Mouse (Mus musculus) layer of hippocampus, postnatal 25 days (tissue): ENCODE measurements around the gene Myl12a. TPM values are rescaled to one million over a fixed set of nuclear protein-coding genes. Genes with fewer than 3 reads are reported as not detected.

ENCODE experiments used
- DNase-seq, 2 experiments: peaks; one replicate each; pipeline ENCODE4 v3.0.0; 2022; ENCODE audit warnings: mixed read lengths in 2 of 2, low spot score in 1 of 2; ENCODE audit errors: extremely low spot score in 1 of 2
- total RNA-seq, 2 experiments: library from RNA; stranded (reverse); gene quantifications; 2 replicates each; pipeline ENCODE4 v1.2.3; 2021

Gene Myl12a
- total RNA-seq, 2 experiments from 2014 or later = 36.2 to 42.4 TPM

DNA sequence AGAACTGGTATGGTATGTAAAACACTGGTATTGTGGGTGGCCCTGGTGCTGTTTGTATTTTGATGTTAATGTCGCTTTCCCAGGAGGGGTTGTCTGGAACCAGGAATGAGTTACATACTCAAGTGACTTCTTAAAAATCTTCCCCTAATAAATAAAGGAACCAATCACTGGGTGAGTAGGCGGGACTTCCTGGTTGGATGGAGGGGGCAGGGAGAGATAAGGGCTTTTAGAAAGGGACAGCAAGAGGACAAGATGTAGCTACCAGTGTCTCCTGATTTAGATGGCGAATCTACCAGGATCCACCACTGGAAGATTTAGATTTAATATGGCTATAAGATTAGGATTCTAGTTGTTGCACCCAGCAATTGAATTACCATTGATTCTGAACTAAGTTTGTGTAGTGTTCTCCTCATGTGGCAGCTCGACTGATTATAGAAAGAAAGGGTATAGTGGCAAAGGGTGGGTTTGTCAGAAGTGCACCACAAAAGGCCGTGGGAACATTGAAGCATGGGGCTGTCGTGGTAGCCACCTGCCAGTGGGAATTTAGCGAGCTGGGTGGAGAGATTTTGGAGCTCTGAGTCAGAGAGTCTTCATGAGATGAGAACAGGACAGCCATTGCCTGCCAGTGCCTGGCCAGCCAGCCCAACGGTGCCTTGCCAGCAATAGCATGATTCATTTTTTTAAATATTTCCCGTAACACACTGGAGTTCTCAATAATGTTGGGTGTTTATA lies 9.4 kb upstream of the Myl12a start:
- no peak for DNase-seq

- no peak for DNase-seq
Observed at GRCm38 (mm10) chr17:71010646-71011242, 8.1 kb upstream of the Myl12a start.

- DNase-seq = no peak
Observed at GRCm38 (mm10) chr17:71009751-71010150, 7.1 kb upstream of the Myl12a start.

- no peak for DNase-seq
Observed at GRCm38 (mm10) chr17:71008676-71009075, 6.0 kb upstream of the Myl12a start.

- no peak for DNase-seq
Observed at GRCm38 (mm10) chr17:71006976-71007375, 4.3 kb upstream of the Myl12a start.

- DNase-seq = no peak
Observed at GRCm38 (mm10) chr17:71004186-71004960, 1.7 kb upstream of the Myl12a start.

- no peak for DNase-seq
Observed at GRCm38 (mm10) chr17:71003721-71004120, 1.0 kb upstream of the Myl12a start.

- DNase-seq = no peak
Observed at GRCm38 (mm10) chr17:71003112-71003511, 434 bp upstream of the Myl12a start.

- DNase-seq = peak; percentile 92 to 93
Observed at GRCm38 (mm10) chr17:71002081-71002743, 466 bp downstream of the Myl12a start, which contains the start of gene Myom1. Gene Myom1 (plus strand): TSS chr17:71002633.

GRCm38 (mm10) chr17:71001699-71002080 lies 988 bp downstream of the Myl12a start:
- peak in 1 of 2 experiments; percentile 35 for DNase-seq

DNA sequence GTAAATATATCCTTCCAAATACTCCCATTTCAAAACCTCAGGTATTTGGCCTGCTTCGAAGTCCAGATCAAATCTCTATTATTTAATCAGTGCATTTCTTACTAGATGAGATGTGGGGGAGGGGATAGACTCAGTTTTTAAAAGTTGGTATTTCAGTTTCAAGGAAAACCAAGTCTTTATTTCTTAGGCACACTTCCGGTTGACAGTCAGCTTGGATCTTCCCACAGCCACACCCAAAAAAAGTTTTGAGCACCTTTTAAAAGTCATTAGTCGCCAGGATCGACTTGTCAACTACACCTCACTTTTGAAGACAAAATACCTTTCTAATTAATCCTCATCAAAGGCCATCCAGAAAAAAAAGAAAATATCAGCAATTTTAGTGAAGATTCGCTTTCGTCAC lies 1.6 kb downstream of the Myl12a start:
- no peak for DNase-seq

DNA sequence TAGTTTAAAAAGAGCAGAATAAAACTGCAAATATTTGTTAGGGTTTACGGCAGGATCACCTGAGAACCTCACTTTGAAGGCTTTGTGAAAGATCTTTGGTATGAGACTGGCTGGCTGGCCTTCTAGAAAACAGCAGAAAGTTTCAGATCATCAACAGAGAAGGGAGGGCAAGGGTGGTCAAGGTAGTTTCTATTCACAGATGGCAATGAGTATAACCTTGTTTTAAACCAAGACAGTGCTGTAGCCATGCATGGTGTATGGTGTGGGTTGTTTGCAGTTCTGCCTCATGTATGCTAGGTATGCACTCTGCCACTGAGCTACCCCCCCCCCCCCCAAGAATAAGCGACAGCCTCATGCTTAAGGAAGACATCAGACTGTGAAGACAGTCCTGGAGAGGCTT lies 2.4 kb downstream of the Myl12a start:
- DNase-seq = no peak

- no peak for DNase-seq
Observed at GRCm38 (mm10) chr17:70999187-70999586, 3.5 kb downstream of the Myl12a start.

DNA sequence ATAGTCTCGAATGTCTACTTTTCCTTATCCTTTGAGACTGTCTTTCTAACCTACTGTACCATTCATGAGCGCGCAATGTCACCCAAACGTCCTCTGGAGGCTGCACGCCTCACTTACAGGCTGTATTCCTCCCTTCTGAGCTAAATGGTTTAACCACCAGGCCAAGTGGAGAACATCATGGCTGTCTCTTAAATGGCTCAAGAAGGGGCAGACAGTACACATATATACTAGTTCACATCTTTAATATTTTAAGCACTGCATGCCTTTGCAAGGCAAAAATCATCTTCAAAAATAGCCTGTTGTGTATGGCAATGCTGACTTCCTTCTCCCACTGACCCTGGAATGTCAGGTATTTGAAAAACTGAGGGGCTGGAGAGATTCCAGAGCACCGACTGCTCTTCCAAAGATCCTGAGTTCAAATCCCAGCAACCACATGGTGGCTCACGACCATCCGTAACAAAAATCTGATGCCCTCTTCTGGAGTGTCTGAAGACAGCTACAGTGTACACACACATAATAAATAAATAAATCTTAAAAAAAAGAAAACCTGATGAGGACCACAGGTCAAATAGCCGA lies 4.2 kb downstream of the Myl12a start:
- DNase-seq = no peak

- no peak for DNase-seq
Observed at GRCm38 (mm10) chr17:70997836-70998235, 4.8 kb downstream of the Myl12a start.

- DNase-seq = no peak
Observed at GRCm38 (mm10) chr17:70995551-70995950, 7.1 kb downstream of the Myl12a start.

DNA sequence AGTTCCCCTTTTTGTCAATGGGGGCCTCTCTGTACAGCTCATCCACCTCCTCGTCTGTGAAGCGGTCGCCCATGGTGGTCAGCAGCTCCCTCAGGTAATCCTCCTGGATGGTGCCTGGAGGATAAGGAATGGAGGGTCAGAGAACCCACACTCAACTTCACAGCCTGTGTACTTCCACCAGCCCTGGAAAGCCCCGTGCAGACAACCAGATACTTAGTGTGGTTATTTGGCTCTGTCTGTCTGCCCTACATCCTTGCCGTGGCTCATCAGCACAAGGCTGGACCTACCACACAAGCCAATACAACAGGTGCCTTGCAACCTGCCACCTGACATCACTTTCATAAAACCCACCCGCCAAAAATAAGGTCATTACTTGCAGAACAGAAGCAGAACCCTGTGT lies 8.0 kb downstream of the Myl12a start:
- no peak for DNase-seq

DNA sequence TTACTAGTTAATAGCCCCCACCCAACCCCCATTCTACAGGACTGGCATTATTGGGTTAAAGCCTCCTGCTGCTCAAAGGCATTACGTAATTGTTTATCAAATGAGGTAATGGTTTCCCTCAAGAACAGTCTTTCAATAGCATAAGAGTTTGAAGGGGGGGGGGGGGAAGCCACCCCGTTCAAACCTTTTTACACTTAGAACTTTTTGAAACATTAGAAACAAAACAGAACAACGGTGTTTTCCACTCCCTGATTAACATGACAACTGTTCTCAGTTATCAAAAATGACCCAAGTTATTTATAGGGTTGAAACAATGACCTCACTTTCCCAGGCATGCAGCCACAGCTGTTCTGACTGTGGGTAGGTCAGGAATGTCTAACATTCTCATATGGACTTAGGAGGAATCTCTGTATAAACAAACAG lies 9.3 kb downstream of the Myl12a start:
- DNase-seq = no peak

GRCm38 (mm10) chr17:70992662-70993061 lies 10.0 kb downstream of the Myl12a start:
- DNase-seq = no peak
